Mouse (Mus musculus): ENCODE measurements around the gene Six1. TPM values are rescaled to one million over a fixed set of nuclear protein-coding genes. Genes with fewer than 3 reads are reported as not detected.

Gene Six1
- total RNA-seq, 1 experiment = 2.9 TPM

DNA sequence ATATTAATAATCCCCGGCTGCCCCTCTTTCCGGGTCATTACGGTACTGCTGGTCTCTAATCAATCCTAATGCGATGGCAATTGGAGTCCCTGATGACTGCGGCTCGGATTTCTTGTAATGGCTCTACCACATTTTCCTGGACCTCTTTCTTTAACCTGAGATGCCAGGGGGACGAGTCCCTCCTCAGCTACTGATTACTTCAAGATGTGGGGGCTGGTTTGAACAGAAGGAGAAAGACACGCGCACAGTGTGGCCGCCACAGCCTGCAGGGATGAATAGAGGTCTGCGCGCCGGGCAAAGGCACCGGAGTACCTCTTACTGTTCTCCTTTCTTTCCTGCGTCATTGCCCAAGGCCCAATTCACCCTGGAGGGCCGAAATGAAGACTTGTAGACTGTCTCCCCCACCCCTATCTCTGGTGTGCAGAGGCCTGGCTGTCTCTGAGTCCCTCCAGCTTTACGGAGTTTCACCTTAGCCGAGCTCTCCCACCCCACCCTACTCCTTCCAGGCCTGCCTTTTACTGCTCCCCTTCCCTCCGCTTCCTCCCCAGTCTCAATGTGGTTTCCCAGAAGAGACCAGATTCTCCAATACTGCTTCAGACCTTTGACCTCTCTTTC is 1.5 kb downstream of the Six1 start:
- peaks cover 0 to 7% of the 10 kb centered on the region in 2 experiments; a peak in 1 of 4 replicates for H3K4me1 ChIP-seq (ENCODE audit: control insufficient read depth in 2 of 2, insufficient read depth in 2 of 2, low read length in 2 of 2, poor library complexity in 1 of 2)
- no peak overlapping the region for H3K27ac ChIP-seq (ENCODE audit: insufficient read depth, low read depth, low read length, poor library complexity, severe bottlenecking)
- H3K9ac ChIP-seq (ENCODE audit: insufficient read depth, low read depth, low read length, poor library complexity, severe bottlenecking) = peak overlapping the region; percentile 32; the same call in 1 of the 2 replicates
- no peaks in the 10 kb centered on the region for H3K9me3 ChIP-seq (ENCODE audit: control insufficient read depth, insufficient read depth, low read depth, low read length)
- in situ Hi-C loops (cut with MboI; ENCODE audit: low sequenced_read_pairs in 2 of 2, unreplicated experiment in 2 of 2) = no loop called here
- no peak for DNase-seq (ENCODE audit: low read depth, low spot score)
- no peak for TF ChIP-seq ZNF384 (IDR thresholded peaks at IDR 0.05; ENCODE audit: low read depth, low read length)
- no peak for TF ChIP-seq MAFK (IDR thresholded peaks at IDR 0.05; ENCODE audit: insufficient read depth, low read depth, low read length)
- no peak for TF ChIP-seq CHD2 (IDR thresholded peaks at IDR 0.05; ENCODE audit: low read depth, low read length)
- no peak for TF ChIP-seq ZC3H11A (IDR thresholded peaks at IDR 0.05; ENCODE audit: borderline replicate concordance, low read depth, low read length)
- no peak for TF ChIP-seq HCFC1 (IDR thresholded peaks at IDR 0.05; ENCODE audit: borderline replicate concordance, insufficient read depth, low read length)
- no peaks in the 10 kb centered on the region for H3K36me3 ChIP-seq (ENCODE audit: control insufficient read depth, insufficient read depth, low read length, poor library complexity, severe bottlenecking)
- peak overlapping the region; percentile 76 to 80 for H3K4me3 ChIP-seq (ENCODE audit: insufficient read depth in 1 of 2, low read depth in 1 of 2, low read length in 2 of 2, poor library complexity in 1 of 2, severe bottlenecking in 1 of 2)

DNA sequence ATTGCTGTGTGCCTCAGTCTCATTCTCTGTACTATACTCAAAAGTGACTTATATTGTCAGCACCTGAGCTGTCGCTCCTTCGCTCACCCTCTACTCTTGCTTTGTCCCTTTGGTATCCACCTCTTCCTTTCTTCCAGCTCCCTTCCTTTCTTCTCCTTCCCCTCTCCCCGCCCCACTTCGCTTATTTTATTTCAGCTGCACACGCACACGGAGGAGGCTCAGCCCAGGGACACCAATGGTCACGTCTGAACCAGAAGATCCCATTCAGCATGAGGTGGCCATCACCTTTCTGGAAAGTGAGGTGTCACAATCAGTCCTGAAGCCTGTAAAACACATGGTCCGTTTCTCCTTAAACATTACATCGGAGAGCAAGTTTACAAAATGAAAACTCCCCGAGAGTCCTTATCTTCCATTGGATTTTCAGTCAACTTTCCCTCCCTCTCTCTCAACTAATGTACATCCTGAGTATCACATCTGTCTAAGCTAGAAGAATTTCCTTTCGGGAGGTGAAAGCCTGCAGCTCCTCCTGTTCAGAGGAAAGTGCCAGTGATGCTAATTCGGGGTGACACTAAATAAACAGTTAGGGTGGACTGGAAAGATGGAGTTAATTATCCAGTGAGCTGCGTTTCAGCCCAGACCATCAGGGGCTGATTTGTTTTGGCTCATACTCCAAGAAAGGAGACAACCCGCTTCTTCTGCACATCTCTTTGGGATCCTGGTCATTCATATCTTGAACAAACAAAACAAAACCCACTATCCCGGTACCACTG is 2.7 kb downstream of the Six1 start:
- no peaks in the 10 kb centered on the region for H3K9me3 ChIP-seq (ENCODE audit: control insufficient read depth, insufficient read depth, low read depth, low read length)
- no peak overlapping the region for H3K9ac ChIP-seq (ENCODE audit: insufficient read depth, low read depth, low read length, poor library complexity, severe bottlenecking)
- H3K4me1 ChIP-seq (ENCODE audit: control insufficient read depth in 2 of 2, insufficient read depth in 2 of 2, low read length in 2 of 2, poor library complexity in 1 of 2) = peaks cover 0 to 7% of the 10 kb centered on the region in 2 experiments; a peak in 1 of 4 replicates
- in situ Hi-C loops (cut with MboI; ENCODE audit: low sequenced_read_pairs in 2 of 2, unreplicated experiment in 2 of 2) = no loop called here
- H3K27ac ChIP-seq (ENCODE audit: insufficient read depth, low read depth, low read length, poor library complexity, severe bottlenecking) = no peak overlapping the region
- no peaks in the 10 kb centered on the region for H3K36me3 ChIP-seq (ENCODE audit: control insufficient read depth, insufficient read depth, low read length, poor library complexity, severe bottlenecking)
- TF ChIP-seq ZC3H11A (IDR thresholded peaks at IDR 0.05; ENCODE audit: borderline replicate concordance, low read depth, low read length) (no peak), ZNF384 (IDR thresholded peaks at IDR 0.05; ENCODE audit: low read depth, low read length) (no peak)
- no peak for DNase-seq (ENCODE audit: low read depth, low spot score)
- no peak overlapping the region for H3K4me3 ChIP-seq (ENCODE audit: insufficient read depth in 1 of 2, low read depth in 1 of 2, low read length in 2 of 2, poor library complexity in 1 of 2, severe bottlenecking in 1 of 2)

GRCm38 (mm10) chr12:73050305-73050704 is 3.4 kb downstream of the Six1 start:
- Histone ChIP-seq H3K36me3 (ENCODE audit: control insufficient read depth, insufficient read depth, low read length, poor library complexity, severe bottlenecking) (no peaks in the 10 kb centered on the region), H3K4me3 (ENCODE audit: insufficient read depth in 1 of 2, low read depth in 1 of 2, low read length in 2 of 2, poor library complexity in 1 of 2, severe bottlenecking in 1 of 2) (peak overlapping the region in 1 of 2 experiments; percentile 7; a peak in 2 of 4 replicates), H3K9me3 (ENCODE audit: control insufficient read depth, insufficient read depth, low read depth, low read length) (no peaks in the 10 kb centered on the region), H3K9ac (ENCODE audit: insufficient read depth, low read depth, low read length, poor library complexity, severe bottlenecking) (no peak overlapping the region), H3K27ac (ENCODE audit: insufficient read depth, low read depth, low read length, poor library complexity, severe bottlenecking) (no peak overlapping the region), H3K4me1 (ENCODE audit: control insufficient read depth in 2 of 2, insufficient read depth in 2 of 2, low read length in 2 of 2, poor library complexity in 1 of 2) (peaks cover 0 to 7% of the 10 kb centered on the region in 2 experiments; a peak in 1 of 4 replicates)
- DNase-seq (ENCODE audit: low read depth, low spot score) = no peak
- TF ChIP-seq CHD2 (IDR thresholded peaks at IDR 0.05; ENCODE audit: low read depth, low read length) = no peak
- TF ChIP-seq HCFC1 (IDR thresholded peaks at IDR 0.05; ENCODE audit: borderline replicate concordance, insufficient read depth, low read length) = no peak
- TF ChIP-seq ZNF384 (IDR thresholded peaks at IDR 0.05; ENCODE audit: low read depth, low read length) = no peak
- no peak for TF ChIP-seq ZC3H11A (IDR thresholded peaks at IDR 0.05; ENCODE audit: borderline replicate concordance, low read depth, low read length)
- no peak for TF ChIP-seq MAFK (IDR thresholded peaks at IDR 0.05; ENCODE audit: insufficient read depth, low read depth, low read length)
- in situ Hi-C loops (cut with MboI; ENCODE audit: low sequenced_read_pairs in 2 of 2, unreplicated experiment in 2 of 2) = no loop called here

DNA sequence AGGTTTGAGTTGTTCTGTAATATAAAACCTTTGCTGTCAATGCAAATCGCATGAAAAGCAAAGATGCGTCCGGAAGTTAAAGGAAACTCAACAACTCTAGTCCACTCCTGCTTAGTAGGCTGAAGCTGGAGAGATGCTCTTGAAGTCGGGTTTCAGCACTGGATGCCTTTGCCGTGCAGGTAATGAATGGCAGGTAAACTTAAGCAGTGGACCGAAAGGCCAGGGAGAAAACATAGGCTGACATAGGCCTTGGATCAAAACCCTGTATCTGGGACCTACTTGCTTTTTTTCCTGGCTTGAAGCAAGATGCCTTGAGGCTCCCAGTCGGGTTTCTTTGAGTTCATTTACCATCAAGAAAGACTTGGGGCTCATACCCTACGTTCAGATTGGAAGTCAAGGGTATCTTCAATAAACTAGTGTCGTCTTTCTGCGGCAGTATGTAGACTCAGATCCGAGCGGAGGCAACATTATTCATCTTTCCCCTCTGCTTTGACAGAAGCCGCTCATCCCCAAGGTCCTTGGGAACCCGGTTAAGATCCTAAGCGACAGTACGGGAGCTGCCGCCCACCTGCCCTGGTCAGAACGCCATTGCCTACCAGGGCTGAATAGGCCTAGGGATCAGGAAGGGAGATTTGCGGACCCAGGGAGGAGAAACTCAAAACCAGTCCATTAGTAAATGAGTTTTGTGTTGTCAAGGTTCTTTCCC is 4.0 kb downstream of the Six1 start:
- Histone ChIP-seq H3K36me3 (ENCODE audit: control insufficient read depth, insufficient read depth, low read length, poor library complexity, severe bottlenecking) (no peaks in the 10 kb centered on the region), H3K4me1 (ENCODE audit: control insufficient read depth in 2 of 2, insufficient read depth in 2 of 2, low read length in 2 of 2, poor library complexity in 1 of 2) (peaks cover 0 to 7% of the 10 kb centered on the region in 2 experiments; a peak in 1 of 4 replicates), H3K9me3 (ENCODE audit: control insufficient read depth, insufficient read depth, low read depth, low read length) (no peaks in the 10 kb centered on the region), H3K9ac (ENCODE audit: insufficient read depth, low read depth, low read length, poor library complexity, severe bottlenecking) (no peak overlapping the region), H3K27ac (ENCODE audit: insufficient read depth, low read depth, low read length, poor library complexity, severe bottlenecking) (no peak overlapping the region), H3K4me3 (ENCODE audit: insufficient read depth in 1 of 2, low read depth in 1 of 2, low read length in 2 of 2, poor library complexity in 1 of 2, severe bottlenecking in 1 of 2) (peak overlapping the region in 1 of 2 experiments; percentile 7; a peak in 2 of 4 replicates)
- no peak for TF ChIP-seq HCFC1 (IDR thresholded peaks at IDR 0.05; ENCODE audit: borderline replicate concordance, insufficient read depth, low read length)
- TF ChIP-seq ZC3H11A (IDR thresholded peaks at IDR 0.05; ENCODE audit: borderline replicate concordance, low read depth, low read length) = no peak
- no peak for TF ChIP-seq CHD2 (IDR thresholded peaks at IDR 0.05; ENCODE audit: low read depth, low read length)
- TF ChIP-seq MAFK (IDR thresholded peaks at IDR 0.05; ENCODE audit: insufficient read depth, low read depth, low read length) = no peak
- in situ Hi-C loops (cut with MboI; ENCODE audit: low sequenced_read_pairs in 2 of 2, unreplicated experiment in 2 of 2) = loop anchor here (25.0 kb wide), 2 partner anchors 413 to 488 kb away; partner anchors contain the start of gene Tmem30b (in 2 of the 2)
- DNase-seq (ENCODE audit: low read depth, low spot score) = no peak

All from ES-E14 (cell line).